Mouse (Mus musculus): ENCODE measurements at regions not wholly inside any gene's neighbourhood (a gene's known extent, or its start where the extent isn't known, plus 50 kb on each side); places are given as distances from the start of the nearest gene placed in this dataset.
"Not testable (repeated sequence)": the region's sequence is repeated elsewhere in the genome, so short reads cannot be mapped to it uniquely, and the experiment has no call there.

DNA sequence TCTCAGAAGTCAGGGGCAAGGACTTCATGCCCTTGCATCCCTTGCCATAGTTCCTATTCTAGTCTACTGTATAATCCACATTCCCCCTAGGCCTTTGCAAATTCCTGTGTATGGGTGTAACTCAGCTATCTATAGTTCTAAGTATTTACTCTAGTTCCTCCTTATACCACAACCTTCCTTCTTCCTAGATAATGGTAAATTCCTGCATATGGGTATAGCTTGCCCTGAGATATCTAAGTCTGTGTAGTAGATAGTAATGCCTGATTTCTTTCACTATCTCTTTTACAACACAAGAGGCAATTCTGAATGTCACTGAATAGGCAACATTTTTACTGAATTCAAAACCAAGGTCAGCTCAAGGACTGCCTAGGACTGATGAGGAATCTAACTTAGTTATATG, 1000.2 kb downstream of the Kcnt2 start:
- DNase-seq (ENCODE audit: low spot score in 2 of 2); intact Hi-C loops (cut with DNase I): not testable (repeated sequence)

- DNase-seq (ENCODE audit: low spot score in 2 of 2), result no peak
- intact Hi-C loops (cut with DNase I), result no loop called here
Measured at GRCm38 (mm10) chr1:141274738-141275137, 1028.8 kb downstream of the Kcnt2 start.

DNA sequence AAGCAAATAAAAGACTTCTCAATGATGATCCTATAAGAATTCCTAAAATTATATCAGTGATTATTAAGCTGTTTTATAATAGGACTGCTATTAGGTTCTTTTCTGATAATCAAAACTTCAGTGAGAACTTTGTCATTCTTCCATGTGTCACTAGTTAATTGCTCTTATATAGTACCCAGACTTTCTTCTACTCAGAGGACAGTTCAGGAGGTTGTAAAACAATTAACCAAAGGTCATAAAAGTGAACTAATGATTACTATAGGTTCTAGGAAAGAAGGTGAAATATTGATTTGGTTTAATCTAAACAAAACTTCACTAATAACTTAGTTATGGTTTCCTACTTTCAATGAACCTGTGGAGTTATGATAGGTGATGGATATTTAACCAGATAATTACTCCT, 1035.6 kb downstream of the Kcnt2 start:
- intact Hi-C loops (cut with DNase I), result no loop called here
- DNase-seq (ENCODE audit: low spot score in 2 of 2), result no peak

- no peak for DNase-seq (ENCODE audit: low spot score in 2 of 2)
- intact Hi-C loops (cut with DNase I), result no loop called here
Measured at GRCm38 (mm10) chr1:141322968-141323367, 1077.0 kb downstream of the Kcnt2 start.

DNA sequence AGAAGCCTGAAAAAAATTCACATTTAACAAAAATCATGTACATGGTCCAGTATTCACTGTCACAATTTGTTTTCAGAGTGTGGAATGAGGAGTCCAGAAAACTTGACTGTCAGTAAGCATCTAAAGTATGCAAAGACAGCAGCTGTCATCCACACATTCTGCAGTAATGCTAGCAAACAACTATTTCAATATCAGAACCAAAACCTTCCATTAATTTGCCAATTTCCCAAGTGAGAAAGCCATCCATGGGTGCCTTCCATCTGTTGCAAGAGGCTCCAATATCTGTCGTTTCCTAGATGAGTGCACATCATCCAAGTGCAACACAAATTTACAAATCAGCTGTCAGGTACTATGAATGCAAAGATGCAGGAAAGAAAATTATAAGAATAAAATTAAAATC, 1092.1 kb downstream of the Kcnt2 start:
- intact Hi-C loops (cut with DNase I), result no loop called here
- no peak for DNase-seq (ENCODE audit: low spot score in 2 of 2)

DNA sequence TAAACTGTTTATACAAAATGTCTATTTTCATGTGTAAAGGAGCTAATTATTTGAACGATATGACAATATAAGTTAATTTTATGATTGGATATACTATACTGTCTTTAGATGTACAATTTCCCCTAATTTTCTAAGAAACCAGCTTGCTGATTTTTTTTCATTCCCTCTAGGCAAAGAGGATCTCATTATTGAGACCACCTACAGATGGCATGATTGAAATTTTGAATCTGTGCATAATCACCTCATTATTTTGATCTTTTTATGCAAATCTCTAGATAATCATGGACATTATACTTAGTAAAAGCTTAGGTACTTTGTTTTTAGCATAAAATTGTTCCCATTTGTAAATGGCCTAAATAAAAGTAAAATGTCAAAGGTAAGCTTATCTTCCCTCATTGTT, 1123.5 kb downstream of the Kcnt2 start:
- DNase-seq (ENCODE audit: low spot score in 2 of 2), result no peak
- intact Hi-C loops (cut with DNase I), result no loop called here

DNA sequence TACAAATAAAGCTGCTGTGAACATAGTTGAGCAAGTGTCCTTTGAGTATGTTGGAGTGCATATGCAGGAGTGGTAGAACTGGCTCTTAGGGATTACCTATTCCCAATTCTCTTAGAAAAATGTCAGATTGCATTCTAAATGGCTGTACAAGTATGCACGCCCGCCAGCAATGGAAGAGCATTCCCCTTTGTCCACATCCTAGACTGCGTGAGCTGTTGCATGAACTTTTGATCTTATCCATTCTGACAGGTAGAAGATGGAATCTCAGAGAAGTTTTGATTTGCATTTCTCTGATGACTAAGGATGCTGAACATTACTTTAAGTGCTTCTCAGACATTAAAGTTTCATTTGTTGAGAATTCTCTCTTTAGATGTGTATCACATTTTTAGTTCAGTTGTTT, 1130.0 kb downstream of the Kcnt2 start:
- DNase-seq (ENCODE audit: low spot score in 2 of 2), result no peak
- intact Hi-C loops (cut with DNase I), result no loop called here

GRCm38 (mm10) chr1:141401334-141401733, 1155.4 kb downstream of the Kcnt2 start:
- intact Hi-C loops (cut with DNase I), result no loop called here
- DNase-seq (ENCODE audit: low spot score in 2 of 2), result no peak

DNA sequence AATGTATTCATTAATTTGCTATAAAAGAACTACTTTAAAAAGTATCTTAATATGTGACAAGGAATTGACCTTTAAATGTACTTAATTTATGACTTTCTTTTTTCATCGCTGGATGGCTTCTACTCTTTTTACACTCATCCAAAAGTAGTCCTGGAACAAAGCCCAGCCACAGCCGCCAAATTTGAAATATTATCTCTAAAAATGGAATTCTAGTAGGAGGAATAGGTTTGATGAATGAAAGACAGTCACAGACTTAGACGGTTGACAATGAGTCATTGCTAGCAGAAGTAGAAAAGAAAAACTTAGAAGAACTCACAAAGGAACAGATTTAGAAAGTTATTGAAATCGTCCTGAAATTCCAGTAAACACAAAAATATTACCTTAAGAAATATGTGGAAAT, 1183.7 kb downstream of the Kcnt2 start:
- DNase-seq (ENCODE audit: low spot score in 2 of 2), result peak; percentile 19 to 46
- intact Hi-C loops (cut with DNase I), result no loop called here

DNA sequence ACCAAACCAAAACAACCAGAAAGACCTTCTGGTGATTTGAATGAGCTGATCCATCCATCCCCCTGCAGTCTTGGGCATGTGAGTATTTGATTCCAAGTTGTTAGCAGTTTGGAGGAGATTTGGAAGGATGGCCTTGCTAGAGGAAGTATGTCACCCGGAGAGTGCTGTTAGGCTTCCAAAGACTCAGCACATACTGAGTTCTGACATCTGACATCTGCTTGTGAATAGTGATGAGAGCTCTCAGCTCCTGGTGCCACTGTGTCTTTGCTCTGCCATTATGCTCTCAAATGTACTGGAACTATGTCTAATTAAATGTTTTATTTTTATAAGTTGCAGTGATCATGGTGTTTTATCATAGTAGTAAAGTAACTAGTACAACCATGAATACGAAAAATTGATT, 1184.2 kb downstream of the Kcnt2 start:
- intact Hi-C loops (cut with DNase I), result no loop called here

GRCm38 (mm10) chr1:141435452-141435851, 1189.5 kb downstream of the Kcnt2 start:
- no peak for DNase-seq (ENCODE audit: low spot score in 2 of 2)
- intact Hi-C loops (cut with DNase I), result no loop called here

More for the DNA sequence above, 1184.2 kb downstream of the Kcnt2 start:
- no peak for DNase-seq (ENCODE audit: low spot score in 2 of 2)

GRCm38 (mm10) chr1:141440234-141440633, 1194.3 kb downstream of the Kcnt2 start:
- DNase-seq (ENCODE audit: low spot score in 2 of 2), result no peak
- intact Hi-C loops (cut with DNase I), result no loop called here

- DNase-seq (ENCODE audit: low spot score in 2 of 2), result no peak
- intact Hi-C loops (cut with DNase I), result no loop called here
Measured at GRCm38 (mm10) chr1:141450960-141451359, 1205.0 kb downstream of the Kcnt2 start.

- no peak for DNase-seq (ENCODE audit: low spot score in 2 of 2)
- intact Hi-C loops (cut with DNase I), result no loop called here
Measured at GRCm38 (mm10) chr1:141464576-141464975, 1218.6 kb downstream of the Kcnt2 start.

Data from left cerebral cortex, postnatal 36 days (tissue).